ENCODE assay signal across 28 mouse cellular contexts in genomic region chr17:59429189-59429588, GRCm38 (mm10).
"Had no signal": no experiment of that assay in that cellular context is flagged by ENCODE, and none has a peak within 500 bp of the region (broad histone marks: within the 10 kb centered on the region; RNA-seq: fewer than 3 reads in every experiment).

No protein-coding gene starts in this region.

- H3K36me3 ChIP-seq: heart, embryonic 10.5 days; heart, embryonic 12.5 days; hindbrain, embryonic 10.5 days; hindbrain, embryonic 12.5 days; intestine, embryonic 15.5 days; kidney, embryonic 15.5 days; limb, embryonic 13.5 days; limb, embryonic 15.5 days; liver, embryonic 15.5 days had no signal

- H3K4me1 ChIP-seq: heart, embryonic 10.5 days; heart, embryonic 12.5 days; hindbrain, embryonic 10.5 days; hindbrain, embryonic 12.5 days; intestine, embryonic 15.5 days; kidney, embryonic 15.5 days; limb, embryonic 13.5 days; limb, embryonic 15.5 days; liver, embryonic 15.5 days had no signal

- DNase-seq: gastrocnemius, adult 2 months; gastrocnemius, postnatal 10 days; gastrocnemius, postnatal 25 days; heart, adult 18-20 months; heart, postnatal 10 days; heart, postnatal 4 days; kidney, adult 11 months; kidney, adult 2 months; kidney, adult 9 months; kidney, postnatal 14 days; kidney, postnatal 36 days; layer of hippocampus, adult 9-11 months; layer of hippocampus, postnatal 36 days; left cerebral cortex, postnatal 4 days; lung, adult 18-20 months had no signal

- ATAC-seq: hindbrain, embryonic 16.5 days; inflammation-experienced regulatory T-cells, adult 6 months; intestine, embryonic 15.5 days had no signal

- H3K27me3 ChIP-seq: heart, embryonic 12.5 days; hindbrain, embryonic 12.5 days; intestine, embryonic 15.5 days; kidney, embryonic 15.5 days; limb, embryonic 13.5 days; limb, embryonic 15.5 days; liver, embryonic 15.5 days had no signal

- H3K27ac ChIP-seq: gastrocnemius, adult 2 months; heart, embryonic 10.5 days; hindbrain, embryonic 10.5 days; hindbrain, embryonic 12.5 days; hindbrain, embryonic 14.5 days; intestine, embryonic 15.5 days; kidney, embryonic 15.5 days; kidney, postnatal 0 days; limb, embryonic 13.5 days; limb, embryonic 15.5 days; liver, embryonic 15.5 days had no signal

- H3K9me3 ChIP-seq: heart, embryonic 10.5 days; heart, embryonic 12.5 days; hindbrain, embryonic 10.5 days; hindbrain, embryonic 12.5 days; intestine, embryonic 15.5 days; kidney, embryonic 15.5 days; limb, embryonic 13.5 days; limb, embryonic 15.5 days; liver, embryonic 15.5 days had no signal

- H3K4me3 ChIP-seq: gastrocnemius, adult 2 months; heart, embryonic 10.5 days; heart, embryonic 12.5 days; hindbrain, embryonic 10.5 days; hindbrain, embryonic 12.5 days; intestine, embryonic 15.5 days; kidney, embryonic 15.5 days; limb, embryonic 13.5 days; limb, embryonic 15.5 days; liver, embryonic 15.5 days had no signal

- H3K9ac ChIP-seq: heart, embryonic 12.5 days; hindbrain, embryonic 12.5 days; hindbrain, embryonic 14.5 days; intestine, embryonic 15.5 days; kidney, embryonic 15.5 days; limb, embryonic 13.5 days; limb, embryonic 15.5 days; liver, embryonic 15.5 days had no signal

- H3K4me2 ChIP-seq: heart, embryonic 12.5 days; hindbrain, embryonic 12.5 days; hindbrain, embryonic 14.5 days; intestine, embryonic 15.5 days; kidney, embryonic 15.5 days; limb, embryonic 13.5 days; limb, embryonic 15.5 days; liver, embryonic 15.5 days had no signal
